Comparison of ENCODE assay signal across 26 mouse cellular contexts in genomic region chr17:6733322-6733875, GRCm38 (mm10). TPM values are rescaled to one million over a fixed set of nuclear protein-coding genes. Genes with fewer than 3 reads are reported as not detected.
DNase-seq lines count a peak whose midpoint lies in the region; ATAC-seq lines count a peak whose summit lies in the region.
"Had no signal": no experiment of that assay in that cellular context is flagged by ENCODE, and none has a peak within 500 bp of the region (broad histone marks: within the 10 kb centered on the region; RNA-seq: fewer than 3 reads in every experiment).

No protein-coding gene starts in this region.

- H3K9me3 ChIP-seq in forebrain, embryonic 11.5 days (ENCODE audit: control insufficient read depth, low read length): no peaks in the 10 kb centered on the region
- H3K9me3 ChIP-seq in forebrain, embryonic 12.5 days: no peaks in the 10 kb centered on the region
- H3K9me3 ChIP-seq in kidney, embryonic 14.5 days (ENCODE audit: control insufficient read depth, low read length): no peaks in the 10 kb centered on the region
- no peaks in the 10 kb centered on the region for H3K9me3 ChIP-seq in limb, embryonic 10.5 days (replicated peaks)
- H3K9me3 ChIP-seq: embryonic facial prominence, embryonic 13.5 days; forebrain, embryonic 13.5 days; heart, embryonic 13.5 days; hindbrain, embryonic 10.5 days; hindbrain, embryonic 15.5 days; limb, embryonic 13.5 days; stomach, embryonic 15.5 days had no signal

- no peak overlapping the region for H3K27ac ChIP-seq in forebrain, embryonic 11.5 days (ENCODE audit: low read depth, low read length)
- no peak overlapping the region for H3K27ac ChIP-seq in forebrain, embryonic 12.5 days
- H3K27ac ChIP-seq in kidney, embryonic 14.5 days (ENCODE audit: low read depth, low read length): no peak overlapping the region
- H3K27ac ChIP-seq in limb, embryonic 10.5 days: no peak overlapping the region
- H3K27ac ChIP-seq: embryonic facial prominence, embryonic 13.5 days; forebrain, embryonic 13.5 days; gastrocnemius, adult 2 months; heart, embryonic 13.5 days; hindbrain, embryonic 10.5 days; hindbrain, embryonic 15.5 days; limb, embryonic 13.5 days; stomach, embryonic 15.5 days had no signal

- no peaks in the 10 kb centered on the region for H3K27me3 ChIP-seq in forebrain, embryonic 11.5 days (ENCODE audit: control insufficient read depth, insufficient read depth, low read length)
- H3K27me3 ChIP-seq in forebrain, embryonic 12.5 days: no peaks in the 10 kb centered on the region
- no peaks in the 10 kb centered on the region for H3K27me3 ChIP-seq in kidney, embryonic 14.5 days (ENCODE audit: control insufficient read depth, insufficient read depth, low read length)
- H3K27me3 ChIP-seq in limb, embryonic 10.5 days (ENCODE audit: low read depth, poor library complexity, severe bottlenecking): no peaks in the 10 kb centered on the region
- H3K27me3 ChIP-seq: embryonic facial prominence, embryonic 13.5 days; forebrain, embryonic 13.5 days; heart, embryonic 13.5 days; hindbrain, embryonic 15.5 days; limb, embryonic 13.5 days; stomach, embryonic 15.5 days had no signal

- ATAC-seq in forebrain, embryonic 11.5 days (replicated peaks; ENCODE audit: low FRiP score): no peak
- no peak for ATAC-seq in forebrain, embryonic 12.5 days (ENCODE audit: low FRiP score)
- ATAC-seq in kidney, embryonic 14.5 days (ENCODE audit: low FRiP score, low TSS enrichment): no peak
- ATAC-seq: CD4-positive, CD25-positive, alpha-beta regulatory T cell, adult 4 months; forebrain, embryonic 13.5 days had no signal

- WGBS in forebrain, embryonic 11.5 days: 95% methylated on average over 10 of the region's 10 CpGs
- WGBS in forebrain, embryonic 12.5 days: 95% methylated on average over 10 of the region's 10 CpGs
- 91% methylated on average over 10 of the region's 10 CpGs for WGBS in kidney, embryonic 14.5 days
- WGBS in limb, embryonic 10.5 days: 93% methylated on average over 10 of the region's 10 CpGs

- no peaks in the 10 kb centered on the region for H3K36me3 ChIP-seq in forebrain, embryonic 11.5 days (ENCODE audit: control insufficient read depth, insufficient read depth, low read length)
- no peaks in the 10 kb centered on the region for H3K36me3 ChIP-seq in forebrain, embryonic 12.5 days (replicated peaks)
- H3K36me3 ChIP-seq in kidney, embryonic 14.5 days (ENCODE audit: control insufficient read depth, insufficient read depth, low read length): no peaks in the 10 kb centered on the region
- H3K36me3 ChIP-seq in limb, embryonic 10.5 days: no peaks in the 10 kb centered on the region
- H3K36me3 ChIP-seq: embryonic facial prominence, embryonic 13.5 days; hindbrain, embryonic 15.5 days; stomach, embryonic 15.5 days had no signal

- peaks cover 15% of the 10 kb centered on the region; the same call in 1 of the 2 replicates for H3K4me1 ChIP-seq in forebrain, embryonic 11.5 days (replicated peaks; ENCODE audit: control insufficient read depth, insufficient read depth, low read length)
- H3K4me1 ChIP-seq in forebrain, embryonic 12.5 days: peaks cover 30% of the 10 kb centered on the region
- 0 out of 2 replicates have a peak, but pooled peaks cover 3% of the 10 kb centered on the region for H3K4me1 ChIP-seq in kidney, embryonic 14.5 days (ENCODE audit: control insufficient read depth, insufficient read depth, low read length)
- peaks cover 12% of the 10 kb centered on the region; the same call in 1 of the 2 replicates for H3K4me1 ChIP-seq in limb, embryonic 10.5 days

- H3K9ac ChIP-seq in forebrain, embryonic 11.5 days (ENCODE audit: low read length): no peak overlapping the region
- no peak overlapping the region for H3K9ac ChIP-seq in forebrain, embryonic 12.5 days
- no peak overlapping the region for H3K9ac ChIP-seq in kidney, embryonic 14.5 days (ENCODE audit: low read depth, low read length)
- H3K9ac ChIP-seq: embryonic facial prominence, embryonic 13.5 days; forebrain, embryonic 13.5 days; heart, embryonic 13.5 days; hindbrain, embryonic 15.5 days; limb, embryonic 13.5 days; stomach, embryonic 15.5 days had no signal

- H3K4me3 ChIP-seq in forebrain, embryonic 11.5 days (ENCODE audit: low read depth, low read length): no peak overlapping the region
- H3K4me3 ChIP-seq in forebrain, embryonic 12.5 days (replicated peaks): no peak overlapping the region
- no peak overlapping the region for H3K4me3 ChIP-seq in kidney, embryonic 14.5 days (ENCODE audit: low read length)
- no peak overlapping the region for H3K4me3 ChIP-seq in limb, embryonic 10.5 days
- H3K4me3 ChIP-seq: embryonic facial prominence, embryonic 13.5 days; forebrain, embryonic 13.5 days; gastrocnemius, adult 2 months; heart, embryonic 13.5 days; hindbrain, embryonic 10.5 days; hindbrain, embryonic 15.5 days; limb, embryonic 13.5 days; stomach, embryonic 15.5 days had no signal

- peak; percentile 44 for DNase-seq in forebrain, embryonic 11.5 days (ENCODE audit: low spot score)
- peak; percentile 11 for DNase-seq in kidney, postnatal 14 days
- DNase-seq in B cell, adult 2 months: peak; percentile 33 to 35
- peak; percentile 12 for DNase-seq in limb, embryonic 10.5 days (ENCODE audit: low spot score)
- no peak for DNase-seq in spleen, postnatal 10 days (ENCODE audit: low spot score in 2 of 2)
- DNase-seq: adrenal gland, adult 2 months; adrenal gland, postnatal 36 days; cerebellum, adult 18-20 months; gastrocnemius, adult 2 months; heart, postnatal 10 days; layer of hippocampus, adult 9-11 months; lung, postnatal 10 days; midbrain, embryonic 14.5 days; thymus, adult 2 months; thymus, postnatal 4 days had no signal

- H3K4me2 ChIP-seq in forebrain, embryonic 11.5 days (ENCODE audit: low read depth, low read length, severe bottlenecking): no peak overlapping the region
- no peak overlapping the region for H3K4me2 ChIP-seq in forebrain, embryonic 12.5 days
- no peak overlapping the region for H3K4me2 ChIP-seq in kidney, embryonic 14.5 days (replicated peaks; ENCODE audit: low read depth, low read length)
- H3K4me2 ChIP-seq: embryonic facial prominence, embryonic 13.5 days; forebrain, embryonic 13.5 days; heart, embryonic 13.5 days; hindbrain, embryonic 15.5 days; limb, embryonic 13.5 days; liver, embryonic 11.5 days; stomach, embryonic 15.5 days had no signal

RNA-seq across cellular contexts. Expression of gene Ezr, which starts 49.2 kb away (rescaled TPM):
- 122 and 135 TPM in 2 replicates for polyA plus RNA-seq in forebrain, embryonic 11.5 days (2014; fragmentation: Nextera tagmentation; extraction: Ambion mirVana)
- polyA plus RNA-seq in forebrain, embryonic 12.5 days (2016; fragmentation: Nextera tagmentation; extraction: Ambion mirVana): 115 and 122 TPM in 2 replicates
- polyA plus RNA-seq in kidney, embryonic 14.5 days (2014; fragmentation: Nextera tagmentation; extraction: Ambion mirVana): 96.7 and 158 TPM in 2 replicates
- polyA plus RNA-seq in limb, embryonic 10.5 days (2016; fragmentation: Nextera tagmentation; extraction: Ambion mirVana): 24.8 and 26.2 TPM in 2 replicates

Comparison
In these comparisons a context has a peak if more than half of its experiments do, and no peak if none do; other contexts are left out.
1. DNase-seq: peak in forebrain, embryonic 11.5 days (single experiment), kidney, postnatal 14 days (single experiment), B cell, adult 2 months (2 of 2) and limb, embryonic 10.5 days (single experiment); none in spleen, postnatal 10 days (0 of 2).